Mouse (Mus musculus) gastrocnemius, adult 18-20 months (tissue): ENCODE results near the gene Pip5k1b. TPM values are rescaled to one million over a fixed set of nuclear protein-coding genes. Genes with fewer than 3 reads are reported as not detected.

Experiments
- DNase-seq: peaks from one replicate; pipeline ENCODE4 v3.0.0; 2021; ENCODE audit warnings: low spot score
- total RNA-seq, 2 experiments: library from RNA; stranded (reverse); gene quantifications; 2 replicates each; pipeline ENCODE4 v1.2.3; 2021

Pip5k1b gene
- total RNA-seq, 2 experiments from 2014 or later, result 0.34 to 0.50 TPM

DNA sequence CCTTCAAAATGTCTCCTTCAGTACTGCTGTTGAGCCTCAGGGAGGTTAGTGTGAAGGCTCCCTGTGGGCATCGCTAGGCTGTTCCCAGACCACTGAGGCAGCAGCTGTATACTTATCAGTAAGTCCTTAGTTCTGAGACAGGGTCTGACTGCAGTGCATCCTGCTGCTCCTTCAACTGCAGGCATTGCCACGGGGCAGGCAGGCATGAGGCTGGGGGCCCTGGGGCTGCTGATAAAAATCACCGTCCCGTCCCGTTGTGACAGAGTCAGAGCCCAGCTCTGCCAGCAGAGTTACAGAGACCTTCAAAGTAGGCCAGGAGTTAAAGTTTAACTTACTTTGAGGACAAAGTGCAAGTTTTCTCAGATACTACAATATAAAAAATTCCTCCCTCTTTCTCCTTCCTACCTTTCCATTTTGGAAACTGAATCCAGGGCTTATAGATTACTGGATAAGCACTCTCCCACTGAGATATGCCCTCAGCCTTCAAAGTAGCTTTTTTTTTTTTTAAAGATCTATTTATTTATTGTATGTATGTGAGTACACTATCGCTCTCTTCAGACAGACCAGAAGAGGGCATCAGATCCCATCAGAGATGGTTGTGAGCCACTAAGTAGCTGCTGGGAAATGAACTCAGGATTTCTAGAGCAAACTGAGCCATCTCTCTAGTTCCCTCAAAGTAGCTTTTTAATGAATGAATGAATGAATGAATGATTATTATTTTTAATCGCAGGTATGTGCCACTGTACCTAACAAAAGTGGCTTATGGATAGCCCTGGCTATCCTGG, 289.4 kb downstream of the Pip5k1b start:
- no peak for DNase-seq

DNA sequence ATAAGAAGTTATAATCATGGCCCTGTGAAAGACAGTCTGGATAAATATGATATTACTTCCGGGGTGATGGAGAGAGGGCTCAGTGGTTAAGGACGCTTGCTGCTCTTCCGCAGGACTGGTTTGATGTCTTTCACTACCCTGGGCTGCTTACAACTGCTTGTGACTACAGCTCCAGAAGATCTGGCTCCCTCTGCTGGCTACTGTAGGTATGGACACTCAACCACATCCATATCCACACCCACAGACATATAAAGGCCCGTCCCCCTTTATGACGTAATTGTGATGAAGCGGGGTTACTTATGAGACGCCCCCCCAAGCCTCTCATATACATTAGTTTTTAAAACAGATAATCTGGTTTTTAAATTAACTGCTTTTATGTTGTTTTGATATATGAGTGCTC, 290.7 kb downstream of the Pip5k1b start:
- peak; percentile 77 for DNase-seq

GRCm38 (mm10) chr19:24262736-24263135, 292.9 kb downstream of the Pip5k1b start:
- DNase-seq, result no peak

DNA sequence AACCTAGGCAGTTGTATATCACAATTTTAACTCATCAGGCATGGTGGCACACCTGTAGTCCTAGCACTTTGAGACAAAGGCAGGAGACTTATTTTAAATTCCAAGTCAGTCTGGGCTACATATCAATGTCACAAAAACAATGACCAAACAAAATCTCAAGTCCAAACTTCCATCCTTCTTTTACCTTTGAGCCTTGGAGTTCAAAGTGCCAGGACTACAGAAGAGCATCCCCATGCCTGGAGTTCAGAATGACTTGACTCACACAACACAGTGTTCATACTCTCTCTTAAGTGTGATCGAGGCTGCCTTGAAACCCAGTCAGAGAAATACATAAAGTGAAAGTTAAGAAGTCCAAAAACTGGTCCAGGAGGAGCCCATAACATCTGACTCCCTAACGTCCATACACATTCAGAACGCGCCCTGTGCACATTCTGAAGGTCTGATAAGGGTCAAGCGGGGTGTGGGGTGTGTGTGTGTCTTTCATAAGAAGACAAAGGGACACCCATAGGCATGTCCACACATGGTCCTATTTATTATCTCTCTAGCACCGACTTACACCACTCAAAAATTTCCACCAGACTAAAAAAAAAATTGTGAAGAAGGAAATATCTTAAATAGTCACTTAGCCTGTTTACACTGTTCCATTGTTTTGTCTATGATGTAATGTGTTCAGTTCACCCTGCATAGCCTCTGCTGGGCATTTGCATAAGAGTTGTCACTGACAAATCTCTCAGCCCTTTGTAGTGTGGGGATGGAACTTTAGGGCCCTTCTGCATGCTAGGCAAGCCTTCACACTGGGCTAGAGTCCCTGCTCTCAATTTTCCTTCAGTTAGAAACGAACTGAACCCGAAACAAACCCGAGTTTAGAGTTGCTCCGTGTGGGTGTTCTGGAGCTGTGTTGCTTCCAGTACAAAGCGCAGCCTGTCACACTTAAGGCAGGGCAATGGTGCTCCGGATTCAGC, 296.0 kb downstream of the Pip5k1b start:
- DNase-seq, result no peak

DNA sequence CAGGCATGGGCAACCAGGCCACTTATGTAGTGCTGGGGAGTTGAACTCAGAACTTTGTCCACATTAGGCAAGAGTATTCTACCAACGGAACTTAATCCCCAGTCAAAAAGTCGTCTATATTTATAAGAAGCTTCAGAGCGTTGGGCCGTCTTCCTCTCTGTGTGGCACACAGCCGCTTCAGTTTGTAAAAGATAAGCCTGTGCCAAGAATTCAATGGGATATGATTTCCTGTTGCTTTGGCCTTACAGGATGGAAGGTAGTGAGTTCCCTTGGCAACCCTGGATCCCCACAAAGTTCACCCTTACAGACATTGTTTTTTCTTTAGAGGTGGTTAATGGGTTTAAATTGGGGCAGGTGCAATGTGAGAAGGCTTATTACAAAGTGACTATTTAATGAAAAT, 297.3 kb downstream of the Pip5k1b start:
- DNase-seq, result no peak

DNA sequence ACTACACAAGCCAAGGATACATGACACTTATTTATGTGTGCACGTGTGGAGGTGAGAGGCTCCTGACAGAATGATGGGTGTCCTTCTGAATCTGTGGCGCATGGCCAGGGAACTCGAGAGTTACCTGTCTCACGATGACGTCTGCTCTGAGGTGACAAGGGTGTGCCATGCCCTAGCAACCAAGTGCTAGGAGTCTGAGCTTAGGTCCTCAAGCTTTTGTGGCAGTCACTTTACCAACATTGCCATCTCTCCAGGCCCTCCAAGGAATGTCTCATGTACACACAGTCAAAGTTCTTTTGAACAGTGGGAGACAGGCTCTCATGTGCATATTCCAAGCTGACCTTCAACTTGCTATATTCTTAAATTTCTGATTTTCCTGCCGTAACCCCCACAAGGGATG, 297.7 kb downstream of the Pip5k1b start:
- DNase-seq, result no peak

- DNase-seq, result no peak
Measured at GRCm38 (mm10) chr19:24253657-24254260, 301.9 kb downstream of the Pip5k1b start.

- no peak for DNase-seq
Measured at GRCm38 (mm10) chr19:24251869-24252268, 303.8 kb downstream of the Pip5k1b start.

Other genes starting within 250 kb of the Pip5k1b start
- gene Fam122a, start 78.5 kb downstream of the Pip5k1b start, total RNA-seq, result 10 to 100 TPM; 23.4 to 25.1 TPM
- under 1 TPM; 0.14 TPM for gene Tmem252, start 118.1 kb upstream of the Pip5k1b start, total RNA-seq